Mouse (Mus musculus) megakaryocyte, embryonic 14.5 days (primary cell): ENCODE data around the gene Aars2.

Source experiments
- FLI1 ChIP-seq: IDR thresholded peaks from 2 replicates; pipeline ENCODE4 v1.6.1; 2012; ENCODE audit warnings: low read length, inconsistent platforms, mixed read lengths
- GATA1 ChIP-seq: IDR thresholded peaks from 3 replicates; pipeline ENCODE4 v1.6.1; 2012; ENCODE audit warnings: mixed read lengths, low read length, inconsistent platforms, borderline replicate concordance

GRCm38 (mm10) chr17:45551816-45552451 lies 45.3 kb downstream of the Aars2 start:
- TF ChIP-seq GATA1 (no peak; the same call in 2 of the 3 replicates), FLI1 (no peak)
